Mouse (Mus musculus) G1E (cell line): ENCODE data around the gene Myh14. TPM values are rescaled to one million over a fixed set of nuclear protein-coding genes. Genes with fewer than 3 reads are reported as not detected.

ENCODE experiments used
- ATAC-seq: 2 replicates; pipeline ENCODE4 v1.8.0; 2016; ENCODE audit warnings: mild to moderate bottlenecking; ENCODE audit not compliant: insufficient number of reproducible peaks, poor library complexity, low FRiP score, severe bottlenecking; ENCODE audit errors: extremely low read depth
- DNase-seq: peaks from one replicate; pipeline ENCODE4 v3.0.0; 2012; ENCODE audit warnings: low spot score
- H3K27me3 ChIP-seq: 2 replicates; pipeline ENCODE4 v1.6.1; 2012; ENCODE audit warnings: mild to moderate bottlenecking, low read length, inconsistent platforms; ENCODE audit not compliant: insufficient read depth
- H3K36me3 ChIP-seq: replicated peaks from 2 replicates; pipeline ENCODE3; 2012; ENCODE audit warnings: mild to moderate bottlenecking, inconsistent platforms
- H3K4me1 ChIP-seq: 2 replicates; pipeline ENCODE4 v1.6.1; 2012; ENCODE audit warnings: low read depth, low read length, inconsistent platforms, mixed read lengths; ENCODE audit not compliant: insufficient read depth
- H3K4me3 ChIP-seq: 2 replicates; pipeline ENCODE4 v1.5.1; 2012; ENCODE audit warnings: low read depth, mild to moderate bottlenecking, inconsistent platforms, low read length, moderate library complexity, mixed read lengths
- H3K9me3 ChIP-seq: replicated peaks from 2 replicates; pipeline ENCODE4 v1.6.1; 2012; ENCODE audit warnings: inconsistent platforms
- CTCF ChIP-seq: IDR thresholded peaks from 2 replicates; pipeline ENCODE4 v1.5.1; 2012; ENCODE audit warnings: low read depth, low read length, inconsistent platforms, mixed read lengths
- GATA1 ChIP-seq: IDR thresholded peaks from 2 replicates; pipeline ENCODE4 v1.6.1; 2012; ENCODE audit warnings: borderline replicate concordance, low read length, inconsistent platforms, mixed read lengths
- GATA2 ChIP-seq: IDR thresholded peaks from 2 replicates; pipeline ENCODE4 v1.6.1; 2012; ENCODE audit warnings: low read depth, low read length, inconsistent platforms, borderline replicate concordance
- POLR2AphosphoS5 ChIP-seq: IDR thresholded peaks from 2 replicates; pipeline ENCODE4 v1.6.1; 2012; ENCODE audit warnings: low read depth, low read length, inconsistent platforms; ENCODE audit not compliant: insufficient replicate concordance
- TAL1 ChIP-seq: conservative IDR thresholded peaks from 2 replicates; pipeline ENCODE4 v1.6.1; 2012; ENCODE audit warnings: low read depth, low read length, inconsistent platforms, mixed read lengths
- polyA plus RNA-seq: library from polyadenylated mRNA; stranded (reverse); fragments of >175 nt; gene quantifications from 2 replicates; pipeline ENCODE4 v1.2.3, GENCODE M21; 2012
- total RNA-seq, 2 experiments: library from RNA; stranded (forward) in 1 of 2; stranded (reverse) in 1 of 2; fragments of 200-1000 nt in 1 of 2; fragments of >200 nt in 1 of 2; fragmentation: Nextera tagmentation in 1 of 2; gene quantifications; 2 replicates each; pipeline ENCODE4 v1.2.3; 2014 to 2017

Myh14 gene
- total and polyA plus RNA-seq, 3 experiments, result not detected

GRCm38 (mm10) chr7:44651416-44651815 is 19.2 kb downstream of the Myh14 start:
- peaks cover 2% of the 10 kb centered on the region; the same call in 1 of the 2 replicates for H3K27me3 ChIP-seq
- TF ChIP-seq CTCF (no peak), GATA2 (no peak), GATA1 (no peak), TAL1 (no peak), POLR2AphosphoS5 (no peak)
- no peak overlapping the region for H3K4me3 ChIP-seq
- DNase-seq (no peak), ATAC-seq (no peak)
- no peaks in the 10 kb centered on the region for H3K36me3 ChIP-seq
- H3K4me1 ChIP-seq, result no peaks in the 10 kb centered on the region
- no peaks in the 10 kb centered on the region for H3K9me3 ChIP-seq

- Histone ChIP-seq H3K27me3 (peaks cover 6% of the 10 kb centered on the region; the same call in 1 of the 2 replicates), H3K4me1 (no peaks in the 10 kb centered on the region), H3K36me3 (no peaks in the 10 kb centered on the region), H3K9me3 (no peaks in the 10 kb centered on the region), H3K4me3 (no peak overlapping the region)
- no peak for ATAC-seq
- DNase-seq, result peak; percentile 43
- TF ChIP-seq TAL1 (no peak), GATA1 (no peak), CTCF (peak; percentile 81)
These were observed 20.7 kb downstream of the Myh14 start for GRCm38 (mm10) chr7:44649990-44650389.

- H3K4me1 ChIP-seq, result no peaks in the 10 kb centered on the region
- H3K27me3 ChIP-seq, result peaks cover 5% of the 10 kb centered on the region
- DNase-seq (no peak), ATAC-seq (no peak)
- no peaks in the 10 kb centered on the region for H3K9me3 ChIP-seq
- H3K36me3 ChIP-seq, result no peaks in the 10 kb centered on the region
- no peak overlapping the region for H3K4me3 ChIP-seq
- no peak for TF ChIP-seq POLR2AphosphoS5
- no peak for TF ChIP-seq GATA2
- no peak for TF ChIP-seq CTCF
- TF ChIP-seq GATA1, result no peak
- TF ChIP-seq TAL1, result no peak
These were observed 21.5 kb downstream of the Myh14 start for GRCm38 (mm10) chr7:44649094-44649610.

GRCm38 (mm10) chr7:44647729-44648128 is 22.9 kb downstream of the Myh14 start:
- H3K4me3 ChIP-seq, result no peak overlapping the region
- peaks cover 5% of the 10 kb centered on the region for H3K27me3 ChIP-seq
- no peaks in the 10 kb centered on the region for H3K36me3 ChIP-seq
- TF ChIP-seq GATA2 (no peak), CTCF (no peak)
- no peaks in the 10 kb centered on the region for H3K9me3 ChIP-seq
- ATAC-seq (no peak), DNase-seq (no peak)
- H3K4me1 ChIP-seq, result no peaks in the 10 kb centered on the region

GRCm38 (mm10) chr7:44647042-44647724 is 23.5 kb downstream of the Myh14 start:
- Histone ChIP-seq H3K27me3 (peaks cover 5% of the 10 kb centered on the region), H3K9me3 (no peaks in the 10 kb centered on the region), H3K4me1 (no peaks in the 10 kb centered on the region), H3K36me3 (no peaks in the 10 kb centered on the region), H3K4me3 (no peak overlapping the region)
- no peak for ATAC-seq
- TF ChIP-seq CTCF (peak; percentile 83), TAL1 (no peak), POLR2AphosphoS5 (no peak), GATA2 (no peak), GATA1 (no peak)
- DNase-seq, result peak; percentile 51

- no peak for ATAC-seq
- H3K4me1 ChIP-seq, result no peaks in the 10 kb centered on the region
These were observed 24.7 kb downstream of the Myh14 start for GRCm38 (mm10) chr7:44645951-44646350.

GRCm38 (mm10) chr7:44645256-44645655 is 25.4 kb downstream of the Myh14 start:
- Histone ChIP-seq H3K4me3 (no peak overlapping the region), H3K4me1 (no peaks in the 10 kb centered on the region), H3K9me3 (no peaks in the 10 kb centered on the region), H3K27me3 (peaks cover 5% of the 10 kb centered on the region), H3K36me3 (no peaks in the 10 kb centered on the region)
- no peak for ATAC-seq
- DNase-seq, result no peak
- TF ChIP-seq GATA1 (no peak), GATA2 (no peak), POLR2AphosphoS5 (no peak), CTCF (no peak), TAL1 (no peak)

More at GRCm38 (mm10) chr7:44645951-44646350, 24.7 kb downstream of the Myh14 start:
- TF ChIP-seq CTCF (no peak), TAL1 (no peak), POLR2AphosphoS5 (no peak)
- Histone ChIP-seq H3K36me3 (no peaks in the 10 kb centered on the region), H3K27me3 (peaks cover 5% of the 10 kb centered on the region), H3K9me3 (no peaks in the 10 kb centered on the region), H3K4me3 (no peak overlapping the region)
- DNase-seq, result no peak
